14 mouse cellular contexts compared by ENCODE assay signal in the genomic region with DNA sequence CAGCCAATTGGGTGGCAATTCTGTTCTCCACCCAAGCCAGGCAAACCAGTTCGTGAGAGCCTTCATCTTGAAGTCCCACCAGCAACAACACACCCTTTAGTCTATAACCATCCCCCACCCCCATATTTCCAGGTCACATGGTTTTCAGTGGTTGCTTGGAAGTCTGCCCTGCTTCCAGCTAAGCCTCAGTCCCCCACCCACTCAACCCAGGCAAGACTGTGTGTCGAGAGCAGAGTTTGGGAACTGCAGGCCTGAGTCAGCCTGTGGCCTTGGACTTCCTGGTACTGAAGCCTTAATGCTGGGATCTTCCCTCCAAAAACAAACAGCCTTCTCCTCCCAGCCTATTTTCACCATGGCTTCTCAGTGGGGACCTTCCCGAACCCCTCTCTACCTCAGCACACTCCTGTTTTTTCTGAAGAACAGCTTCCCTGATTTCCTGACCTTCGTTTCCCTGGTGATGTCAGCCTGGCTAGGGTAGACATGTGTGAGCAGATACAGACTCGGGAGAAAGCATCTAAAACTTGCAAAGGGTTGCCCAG. TPM values are rescaled to one million over a fixed set of nuclear protein-coding genes. Genes with fewer than 3 reads are reported as not detected.
DNase-seq lines count a peak whose midpoint lies in the region; ATAC-seq and TF ChIP-seq lines count a peak whose summit lies in the region.
"Had no signal": no experiment of that assay in that cellular context is flagged by ENCODE, and none has a peak within 500 bp of the region (broad histone marks: within the 10 kb centered on the region; RNA-seq: fewer than 3 reads in every experiment).

No protein-coding gene starts in this region.

- H3K4me2 ChIP-seq in hindbrain, embryonic 12.5 days (replicated peaks), result no peak overlapping the region
- no peak overlapping the region for H3K4me2 ChIP-seq in hindbrain, embryonic 13.5 days
- 0 out of 2 replicates have a peak overlapping the region, but pooled peaks have one; percentile 9 for H3K4me2 ChIP-seq in intestine, embryonic 15.5 days (replicated peaks)
- H3K4me2 ChIP-seq: neural tube, embryonic 13.5 days had no signal

- no peak for ATAC-seq in hindbrain, embryonic 12.5 days (ENCODE audit: low FRiP score)
- no peak for ATAC-seq in hindbrain, embryonic 13.5 days (ENCODE audit: low FRiP score)
- no peak for ATAC-seq in G1E (ENCODE audit: extremely low read depth, insufficient number of reproducible peaks, low FRiP score, poor library complexity, severe bottlenecking)
- ATAC-seq in intestine, embryonic 15.5 days, result no peak
- ATAC-seq: inflammation-experienced regulatory T-cells, adult 6 months; midbrain, embryonic 16.5 days had no signal

- H3K4me1 ChIP-seq in hindbrain, embryonic 12.5 days, result peaks cover 33% of the 10 kb centered on the region
- peaks cover 35% of the 10 kb centered on the region for H3K4me1 ChIP-seq in hindbrain, embryonic 13.5 days (replicated peaks)
- peaks cover 66% of the 10 kb centered on the region for H3K4me1 ChIP-seq in G1E (ENCODE audit: insufficient read depth, low read depth, low read length)
- H3K4me1 ChIP-seq in intestine, embryonic 15.5 days (replicated peaks), result peaks cover 28% of the 10 kb centered on the region

- H3K9me3 ChIP-seq in hindbrain, embryonic 12.5 days (replicated peaks), result no peaks in the 10 kb centered on the region
- H3K9me3 ChIP-seq in hindbrain, embryonic 13.5 days, result no peaks in the 10 kb centered on the region
- H3K9me3 ChIP-seq in G1E (replicated peaks), result no peaks in the 10 kb centered on the region
- no peaks in the 10 kb centered on the region for H3K9me3 ChIP-seq in intestine, embryonic 15.5 days
- H3K9me3 ChIP-seq: neural tube, embryonic 13.5 days had no signal

- no peak overlapping the region for H3K4me3 ChIP-seq in hindbrain, embryonic 12.5 days
- H3K4me3 ChIP-seq in hindbrain, embryonic 13.5 days, result no peak overlapping the region
- peak overlapping the region; percentile 24; the same call in 1 of the 2 replicates for H3K4me3 ChIP-seq in G1E (ENCODE audit: low read depth, low read length)
- H3K4me3 ChIP-seq in intestine, embryonic 15.5 days (replicated peaks), result no peak overlapping the region
- H3K4me3 ChIP-seq: neural tube, embryonic 13.5 days had no signal

- no peak for TF ChIP-seq CTCF in G1E (IDR thresholded peaks at IDR 0.05; ENCODE audit: low read depth, low read length)

- H3K27ac ChIP-seq in hindbrain, embryonic 12.5 days, result no peak overlapping the region
- no peak overlapping the region for H3K27ac ChIP-seq in hindbrain, embryonic 13.5 days
- no peak overlapping the region for H3K27ac ChIP-seq in intestine, embryonic 15.5 days
- H3K27ac ChIP-seq: neural tube, embryonic 13.5 days had no signal

- no peaks in the 10 kb centered on the region for H3K36me3 ChIP-seq in hindbrain, embryonic 12.5 days
- H3K36me3 ChIP-seq in hindbrain, embryonic 13.5 days, result no peaks in the 10 kb centered on the region
- peaks cover 48% of the 10 kb centered on the region for H3K36me3 ChIP-seq in G1E (replicated peaks)
- H3K36me3 ChIP-seq in intestine, embryonic 15.5 days, result no peaks in the 10 kb centered on the region
- H3K36me3 ChIP-seq: neural tube, embryonic 13.5 days had no signal

- H3K27me3 ChIP-seq in hindbrain, embryonic 12.5 days, result no peaks in the 10 kb centered on the region
- no peaks in the 10 kb centered on the region; the same call in 1 of the 2 replicates for H3K27me3 ChIP-seq in hindbrain, embryonic 13.5 days
- H3K27me3 ChIP-seq in G1E (ENCODE audit: insufficient read depth, low read length), result no peaks in the 10 kb centered on the region
- no peaks in the 10 kb centered on the region for H3K27me3 ChIP-seq in intestine, embryonic 15.5 days (replicated peaks)
- H3K27me3 ChIP-seq: CH12.LX; neural tube, embryonic 13.5 days had no signal

- peak overlapping the region; percentile 13; the same call in 1 of the 2 replicates for H3K9ac ChIP-seq in hindbrain, embryonic 12.5 days
- no peak overlapping the region for H3K9ac ChIP-seq in hindbrain, embryonic 13.5 days
- H3K9ac ChIP-seq in intestine, embryonic 15.5 days, result no peak overlapping the region
- H3K9ac ChIP-seq: neural tube, embryonic 13.5 days had no signal

- DNase-seq in 3T3-L1 (ENCODE audit: low read depth, low spot score) (peak; percentile 56), G1E (ENCODE audit: low spot score) (no peak)
- no peak for DNase-seq in c-Kit-positive CD71-positive TER-119-positive erythroid progenitor cells, embryonic 14.5 days (ENCODE audit: low spot score)
- no peak for DNase-seq in urinary bladder, postnatal 4 days (ENCODE audit: low spot score in 2 of 2)
- DNase-seq: gastrocnemius, postnatal 25 days; lung, adult 2 months; thymus, postnatal 25 days had no signal

- 30% methylated on average over 5 of the region's 5 CpGs for WGBS in hindbrain, embryonic 12.5 days
- WGBS in hindbrain, embryonic 13.5 days, result 38% methylated on average over 5 of the region's 5 CpGs
- 29% methylated on average over 5 of the region's 5 CpGs for WGBS in intestine, embryonic 15.5 days

RNA-seq across cellular contexts. Expression of gene Ampd2, which starts 2.5 kb away (rescaled TPM):
- polyA plus RNA-seq in hindbrain, embryonic 12.5 days (2016; fragmentation: Nextera tagmentation; extraction: Ambion mirVana), result 46.5 and 50.2 TPM in 2 replicates
- polyA plus RNA-seq in hindbrain, embryonic 13.5 days (2015; fragmentation: Nextera tagmentation; extraction: Ambion mirVana), result 50.9 and 52.4 TPM in 2 replicates
- total RNA-seq in G1E (2014; fragmentation: Nextera tagmentation) (169 and 188 TPM in 2 replicates), G1E (2017) (81.6 and 85.9 TPM in 2 replicates)
- 380 and 438 TPM in 2 replicates for polyA plus RNA-seq in G1E (2012)
- polyA plus RNA-seq in intestine, embryonic 15.5 days (2015; fragmentation: Nextera tagmentation; extraction: Ambion mirVana), result 49.9 and 53.6 TPM in 2 replicates

RNA-seq across cellular contexts. Expression of gene Gnat2, which starts 3.7 kb away (rescaled TPM):
- polyA plus RNA-seq in hindbrain, embryonic 12.5 days (2016; fragmentation: Nextera tagmentation; extraction: Ambion mirVana), result 0.33 and 0.37 TPM in 2 replicates
- polyA plus RNA-seq in hindbrain, embryonic 13.5 days (2015; fragmentation: Nextera tagmentation; extraction: Ambion mirVana), result 0.10 and 0.43 TPM in 2 replicates
- 9.0 and 10.2 TPM in 2 replicates for total RNA-seq in G1E (2014; fragmentation: Nextera tagmentation)
- total RNA-seq in G1E (2017), result 2.0 and 4.5 TPM in 2 replicates
- polyA plus RNA-seq in G1E (2012), result 0.85 and 2.4 TPM in 2 replicates
- 1.9 and 2.8 TPM in 2 replicates for polyA plus RNA-seq in intestine, embryonic 15.5 days (2015; fragmentation: Nextera tagmentation; extraction: Ambion mirVana)
- polyA plus RNA-seq: inflammation-experienced regulatory T-cells, adult 6 months; lung, adult 2 months had no signal

RNA-seq across cellular contexts. Expression of gene Gstm4, which starts 44.2 kb away (rescaled TPM):
- polyA plus RNA-seq in hindbrain, embryonic 12.5 days (2016; fragmentation: Nextera tagmentation; extraction: Ambion mirVana), result 12.1 and 12.5 TPM in 2 replicates
- polyA plus RNA-seq in hindbrain, embryonic 13.5 days (2015; fragmentation: Nextera tagmentation; extraction: Ambion mirVana), result 15.2 and 15.4 TPM in 2 replicates
- total RNA-seq in G1E (2014; fragmentation: Nextera tagmentation) (not detected in 2 replicates), G1E (2017) (not detected in 2 replicates)
- polyA plus RNA-seq in G1E (2012), result not detected in 2 replicates
- polyA plus RNA-seq in intestine, embryonic 15.5 days (2015; fragmentation: Nextera tagmentation; extraction: Ambion mirVana), result 33.0 and 33.9 TPM in 2 replicates

RNA-seq across cellular contexts. Expression of gene Gnai3, which starts 57.0 kb away (rescaled TPM):
- polyA plus RNA-seq in hindbrain, embryonic 12.5 days (2016; fragmentation: Nextera tagmentation; extraction: Ambion mirVana), result 193 and 201 TPM in 2 replicates
- polyA plus RNA-seq in hindbrain, embryonic 13.5 days (2015; fragmentation: Nextera tagmentation; extraction: Ambion mirVana), result 146 and 148 TPM in 2 replicates
- total RNA-seq in G1E (2014; fragmentation: Nextera tagmentation), result 254 and 274 TPM in 2 replicates
- total RNA-seq in G1E (2017), result 413 and 481 TPM in 2 replicates
- 36.8 and 37.9 TPM in 2 replicates for polyA plus RNA-seq in G1E (2012)
- 165 and 183 TPM in 2 replicates for polyA plus RNA-seq in intestine, embryonic 15.5 days (2015; fragmentation: Nextera tagmentation; extraction: Ambion mirVana)

Comparison
In these comparisons a context has a peak if more than half of its experiments do, and no peak if none do; other contexts are left out.
1. RNA of gene Gstm4, which starts 44.2 kb away (polyA plus RNA-seq): 33.0 to 33.9 TPM in intestine, embryonic 15.5 days, 15.2 to 15.4 TPM in hindbrain, embryonic 13.5 days and 12.1 to 12.5 TPM in hindbrain, embryonic 12.5 days; not detected in G1E; every median in the first group is over 10 times any median in the second.